Comparison of ENCODE assay signal across 18 mouse cellular contexts in the genomic region with DNA sequence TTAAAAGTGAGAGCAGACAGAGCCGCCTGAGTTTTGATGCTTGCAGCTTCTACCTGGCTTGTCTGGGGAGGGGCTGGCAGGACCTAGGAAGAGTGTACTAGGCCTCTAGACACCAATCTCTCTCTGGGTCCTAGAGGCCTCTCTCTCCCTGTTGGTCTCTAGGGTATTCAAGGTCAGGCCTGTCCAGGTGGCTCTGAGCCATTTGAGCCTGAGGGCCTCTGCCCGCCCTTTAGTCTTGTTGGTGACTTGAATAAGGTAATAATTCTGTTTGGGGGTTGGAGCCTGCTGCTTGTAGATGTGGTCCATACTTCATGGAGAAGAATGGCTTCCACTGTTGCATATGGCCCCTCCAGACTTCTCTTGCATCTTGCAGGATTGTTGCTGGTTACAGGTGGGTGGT.
DNase-seq lines count a peak whose midpoint lies in the region; ATAC-seq lines count a peak whose summit lies in the region.
"Had no signal": no experiment of that assay in that cellular context is flagged by ENCODE, and none has a peak within 500 bp of the region (broad histone marks: within the 10 kb centered on the region; RNA-seq: fewer than 3 reads in every experiment).

No protein-coding gene starts in this region.

- 89% methylated on average over 2 of the region's 2 CpGs for WGBS in forebrain, embryonic 15.5 days
- WGBS in forebrain, embryonic 14.5 days: 94% methylated on average over 2 of the region's 2 CpGs
- 94% methylated on average over 2 of the region's 2 CpGs for WGBS in midbrain, embryonic 13.5 days
- WGBS in midbrain, embryonic 14.5 days: 89% methylated on average over 2 of the region's 2 CpGs

- no peaks in the 10 kb centered on the region for H3K27me3 ChIP-seq in forebrain, embryonic 15.5 days
- no peaks in the 10 kb centered on the region for H3K27me3 ChIP-seq in forebrain, embryonic 14.5 days (replicated peaks; ENCODE audit: control insufficient read depth, insufficient read depth, low read length)
- H3K27me3 ChIP-seq in midbrain, embryonic 13.5 days: no peaks in the 10 kb centered on the region
- no peaks in the 10 kb centered on the region for H3K27me3 ChIP-seq in midbrain, embryonic 14.5 days (ENCODE audit: control insufficient read depth, insufficient read depth, low read length)
- H3K27me3 ChIP-seq: embryonic facial prominence, embryonic 12.5 days had no signal

- no peak overlapping the region for H3K4me3 ChIP-seq in forebrain, embryonic 15.5 days
- H3K4me3 ChIP-seq in forebrain, embryonic 14.5 days (ENCODE audit: low read depth, low read length): no peak overlapping the region
- no peak overlapping the region for H3K4me3 ChIP-seq in midbrain, embryonic 13.5 days (replicated peaks)
- H3K4me3 ChIP-seq in midbrain, embryonic 14.5 days (replicated peaks; ENCODE audit: low read depth, low read length): no peak overlapping the region
- H3K4me3 ChIP-seq: embryonic facial prominence, embryonic 12.5 days; erythroblast, embryonic 14.5 days; heart, adult 2 months; hindbrain, embryonic 12.5 days had no signal

- ATAC-seq in forebrain, embryonic 15.5 days (replicated peaks): no peak
- no peak for ATAC-seq in forebrain, embryonic 14.5 days
- no peak for ATAC-seq in midbrain, embryonic 13.5 days
- ATAC-seq in midbrain, embryonic 14.5 days (ENCODE audit: low FRiP score, low TSS enrichment): no peak
- ATAC-seq: intestine, embryonic 16.5 days; midbrain, embryonic 16.5 days had no signal

- no peaks in the 10 kb centered on the region for H3K9me3 ChIP-seq in forebrain, embryonic 15.5 days
- no peaks in the 10 kb centered on the region for H3K9me3 ChIP-seq in forebrain, embryonic 14.5 days (replicated peaks; ENCODE audit: control insufficient read depth, low read length)
- no peaks in the 10 kb centered on the region for H3K9me3 ChIP-seq in midbrain, embryonic 13.5 days
- no peaks in the 10 kb centered on the region for H3K9me3 ChIP-seq in midbrain, embryonic 14.5 days (ENCODE audit: control insufficient read depth, low read length)
- H3K9me3 ChIP-seq: embryonic facial prominence, embryonic 12.5 days; hindbrain, embryonic 12.5 days had no signal

- peaks cover 100% of the 10 kb centered on the region for H3K4me1 ChIP-seq in forebrain, embryonic 15.5 days
- peaks cover 90% of the 10 kb centered on the region for H3K4me1 ChIP-seq in forebrain, embryonic 14.5 days (ENCODE audit: control insufficient read depth, insufficient read depth, low read length)
- H3K4me1 ChIP-seq in midbrain, embryonic 13.5 days (replicated peaks): peaks cover 100% of the 10 kb centered on the region
- H3K4me1 ChIP-seq in midbrain, embryonic 14.5 days (ENCODE audit: control insufficient read depth, insufficient read depth, low read length): peaks cover 94% of the 10 kb centered on the region

- no peak overlapping the region for H3K9ac ChIP-seq in forebrain, embryonic 15.5 days (replicated peaks)
- H3K9ac ChIP-seq in forebrain, embryonic 14.5 days (ENCODE audit: low read length): no peak overlapping the region
- no peak overlapping the region for H3K9ac ChIP-seq in midbrain, embryonic 13.5 days (replicated peaks)
- no peak overlapping the region for H3K9ac ChIP-seq in midbrain, embryonic 14.5 days (replicated peaks; ENCODE audit: low read length)
- H3K9ac ChIP-seq: embryonic facial prominence, embryonic 12.5 days; liver, embryonic 14.5 days had no signal

- peak overlapping the region; percentile 91 for H3K27ac ChIP-seq in forebrain, embryonic 15.5 days (replicated peaks)
- no peak overlapping the region; the same call in 1 of the 2 replicates for H3K27ac ChIP-seq in forebrain, embryonic 14.5 days (ENCODE audit: low read depth, low read length)
- H3K27ac ChIP-seq in midbrain, embryonic 13.5 days: peak overlapping the region; percentile 94
- no peak overlapping the region for H3K27ac ChIP-seq in midbrain, embryonic 14.5 days (replicated peaks; ENCODE audit: low read depth, low read length)
- H3K27ac ChIP-seq: embryonic facial prominence, embryonic 12.5 days; heart, adult 2 months; liver, embryonic 14.5 days had no signal

- H3K4me2 ChIP-seq in forebrain, embryonic 15.5 days (replicated peaks): no peak overlapping the region
- no peak overlapping the region for H3K4me2 ChIP-seq in forebrain, embryonic 14.5 days (ENCODE audit: low read length)
- no peak overlapping the region for H3K4me2 ChIP-seq in midbrain, embryonic 13.5 days (replicated peaks)
- H3K4me2 ChIP-seq in midbrain, embryonic 14.5 days (ENCODE audit: low read length): no peak overlapping the region
- H3K4me2 ChIP-seq: embryonic facial prominence, embryonic 12.5 days had no signal

- no peaks in the 10 kb centered on the region for H3K36me3 ChIP-seq in forebrain, embryonic 15.5 days
- H3K36me3 ChIP-seq in forebrain, embryonic 14.5 days (ENCODE audit: control insufficient read depth, insufficient read depth, low read length): no peaks in the 10 kb centered on the region
- no peaks in the 10 kb centered on the region for H3K36me3 ChIP-seq in midbrain, embryonic 13.5 days
- no peaks in the 10 kb centered on the region for H3K36me3 ChIP-seq in midbrain, embryonic 14.5 days (ENCODE audit: control insufficient read depth, insufficient read depth, low read length)
- H3K36me3 ChIP-seq: embryonic facial prominence, embryonic 12.5 days; hindbrain, embryonic 12.5 days had no signal

- no peak for DNase-seq in forebrain, embryonic 14.5 days (ENCODE audit: low spot score)
- peak; percentile 67 for DNase-seq in kidney, adult 11 months
- DNase-seq in kidney, postnatal 25 days: no peak
- no peak for DNase-seq in midbrain, embryonic 14.5 days
- DNase-seq in lung, postnatal 10 days: no peak
- DNase-seq: adrenal gland, postnatal 14 days; cerebellum, adult 11 months; gastrocnemius, postnatal 14 days; heart, adult 2 months; thymus, postnatal 36 days had no signal

Comparison
In these comparisons a context has a peak if more than half of its experiments do, and no peak if none do; other contexts are left out.
1. H3K27ac ChIP-seq: peak in forebrain, embryonic 15.5 days (single experiment) and midbrain, embryonic 13.5 days (single experiment); none in forebrain, embryonic 14.5 days (single experiment) and midbrain, embryonic 14.5 days (single experiment).